Mouse (Mus musculus): ENCODE data around the gene Sele. TPM values are rescaled to one million over a fixed set of nuclear protein-coding genes. Genes with fewer than 3 reads are reported as not detected.
"Not testable (repeated sequence)": the region's sequence is repeated elsewhere in the genome, so short reads cannot be mapped to it uniquely, and the experiment has no call there.

Sele gene
- 1 to 10 TPM in 1 of 2 experiments, under 1 TPM in 1; 0.87 to 1.5 TPM for total RNA-seq (2021)
- long read RNA-seq, experiment 1, result 0 reads
- long read RNA-seq, experiment 2, result 0 reads

DNA sequence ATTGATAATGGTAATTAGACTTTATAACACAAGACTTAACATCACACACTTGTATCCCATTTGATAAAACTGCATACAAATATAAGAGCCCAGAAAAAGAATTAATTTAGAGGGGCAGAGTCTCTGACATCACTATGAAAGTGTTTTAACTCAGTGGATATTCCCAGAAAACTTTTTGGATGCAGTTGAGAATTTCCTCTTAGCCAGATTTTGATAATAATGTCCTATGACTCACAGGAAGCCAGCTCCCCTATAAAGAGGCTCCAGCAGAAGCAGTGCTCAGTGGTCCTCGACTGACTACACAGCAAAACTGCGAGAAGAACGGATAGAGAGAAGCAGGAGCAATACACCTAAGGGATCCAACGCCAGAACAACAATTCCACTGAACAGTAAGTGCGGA, at the start of gene Sele:
Gene Sele, plus strand, starts transcription at position 301 of the 400 bp plus-strand sequence.
- DNase-seq (ENCODE audit: low spot score in 2 of 2), result no peak

DNA sequence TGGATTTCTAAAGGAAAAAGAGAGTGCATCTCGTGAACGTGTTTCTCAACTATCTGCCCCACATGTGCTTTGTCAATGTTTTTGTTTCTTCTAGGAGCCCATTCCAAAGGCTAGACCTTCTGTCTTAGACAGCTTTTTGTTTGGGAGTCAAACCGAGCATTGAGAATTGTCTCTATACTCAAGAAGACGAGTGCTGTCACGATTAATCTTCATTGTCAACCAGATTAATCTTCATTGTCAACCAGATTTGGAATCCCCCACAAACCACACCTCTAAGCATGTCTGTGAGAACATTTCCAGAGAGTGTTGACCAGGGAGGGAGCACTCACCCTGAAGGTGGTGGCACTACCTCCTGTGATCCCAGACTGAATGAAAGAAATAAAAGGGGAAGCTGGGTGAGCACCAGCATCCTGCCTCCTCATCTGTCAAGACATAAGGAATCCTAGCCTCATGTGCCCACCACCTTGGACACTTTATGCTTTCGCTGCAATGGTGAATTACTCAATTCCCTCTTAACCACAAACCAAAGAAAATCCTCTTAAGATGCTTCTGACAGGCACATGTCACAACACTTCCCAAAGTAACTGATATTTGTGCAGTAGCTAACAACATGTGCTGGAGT, 46.1 kb upstream of the Sele start:
- DNase-seq (ENCODE audit: low spot score in 2 of 2), result no peak

DNA sequence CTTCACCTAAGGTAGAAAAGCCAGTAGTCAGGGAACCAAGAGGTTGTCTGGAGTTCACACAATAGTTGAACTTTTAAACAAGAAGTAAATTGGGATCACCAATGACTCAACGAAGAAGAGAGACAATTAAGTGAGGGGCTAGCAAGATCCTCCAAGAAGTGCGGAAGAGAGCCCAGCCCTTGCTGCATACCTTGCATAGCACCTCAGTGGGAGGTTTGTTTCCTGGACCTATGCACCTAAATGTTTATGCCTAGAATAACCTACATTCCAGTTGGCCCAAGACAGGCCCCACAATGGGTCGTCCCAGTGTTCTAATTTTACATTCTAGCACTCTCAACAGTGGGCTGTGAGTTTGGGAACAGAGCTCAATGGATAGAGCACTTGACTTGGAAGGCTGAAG, 43.7 kb upstream of the Sele start:
- no peak for DNase-seq (ENCODE audit: low spot score in 2 of 2)

DNA sequence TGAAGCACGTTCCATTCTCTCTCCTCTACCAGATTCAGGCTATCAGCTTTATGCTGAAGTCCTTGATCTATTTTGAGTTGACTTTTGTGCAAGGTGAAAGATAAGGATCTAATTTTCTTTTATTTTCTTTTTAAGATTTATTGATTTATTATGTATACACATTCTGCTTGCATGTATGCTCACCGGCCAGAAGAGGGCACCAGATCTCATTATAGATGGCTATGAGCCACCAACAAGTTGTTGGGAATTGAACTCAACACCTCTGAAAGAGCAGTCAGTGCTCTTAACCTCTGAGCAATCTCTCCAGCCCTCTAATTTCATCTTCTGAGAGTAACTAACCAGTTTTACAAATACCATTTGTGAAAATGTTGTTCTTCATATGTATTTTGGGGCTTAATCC, 38.8 kb upstream of the Sele start:
- DNase-seq (ENCODE audit: low spot score in 2 of 2), result no peak

DNA sequence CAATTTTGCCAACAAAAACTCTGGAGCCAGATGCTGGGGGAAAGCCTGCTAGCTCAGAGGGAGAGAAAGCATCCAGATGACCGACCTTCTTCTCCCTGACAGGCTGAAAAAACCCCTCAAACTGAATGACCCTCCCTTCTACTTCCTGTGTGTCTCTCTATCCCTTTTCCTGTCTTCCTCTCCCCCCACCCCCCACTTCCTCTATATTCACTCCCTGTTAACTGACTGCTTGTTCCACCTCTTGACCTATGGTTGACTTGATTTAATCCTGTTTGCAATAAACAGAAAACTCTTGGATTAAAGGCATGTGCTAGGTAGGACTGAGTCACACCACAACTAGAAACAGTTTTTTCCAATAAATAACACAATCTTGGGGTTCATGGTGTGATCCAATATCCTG, 33.4 kb upstream of the Sele start:
- DNase-seq (ENCODE audit: low spot score in 2 of 2), result no peak

DNA sequence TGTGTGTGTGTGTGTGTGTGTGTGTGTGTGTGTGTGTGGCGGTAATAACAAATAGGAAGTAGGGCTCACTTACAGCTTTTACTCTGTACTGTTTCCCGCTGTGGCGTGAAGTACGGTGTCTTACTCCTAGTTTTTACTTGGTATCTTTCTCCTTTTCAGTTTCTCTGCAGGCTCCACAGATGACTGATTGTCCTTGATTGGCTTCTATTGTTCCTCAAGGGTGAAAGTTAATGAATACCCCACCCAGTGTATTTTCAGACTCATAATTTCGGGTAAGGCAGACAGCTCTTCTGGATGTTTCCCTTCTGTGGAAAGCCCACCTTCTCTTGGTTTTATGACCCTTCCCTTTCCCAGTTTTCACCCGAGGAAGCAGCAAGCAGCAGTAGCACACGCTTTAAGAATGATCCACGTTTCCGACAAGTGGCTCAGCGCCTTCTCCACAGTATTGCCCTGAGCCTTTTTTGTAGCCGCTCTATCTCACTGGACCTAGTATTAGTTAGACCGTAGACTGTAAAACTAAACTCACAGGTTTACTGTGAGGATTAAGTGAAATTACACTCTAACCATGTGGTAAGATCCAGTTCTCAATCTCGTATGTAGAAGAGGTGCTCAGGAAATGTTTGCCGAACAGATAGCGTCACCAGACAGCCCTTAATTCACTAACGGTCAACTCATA, 29.7 kb upstream of the Sele start:
- no peak for DNase-seq (ENCODE audit: low spot score in 2 of 2)

DNA sequence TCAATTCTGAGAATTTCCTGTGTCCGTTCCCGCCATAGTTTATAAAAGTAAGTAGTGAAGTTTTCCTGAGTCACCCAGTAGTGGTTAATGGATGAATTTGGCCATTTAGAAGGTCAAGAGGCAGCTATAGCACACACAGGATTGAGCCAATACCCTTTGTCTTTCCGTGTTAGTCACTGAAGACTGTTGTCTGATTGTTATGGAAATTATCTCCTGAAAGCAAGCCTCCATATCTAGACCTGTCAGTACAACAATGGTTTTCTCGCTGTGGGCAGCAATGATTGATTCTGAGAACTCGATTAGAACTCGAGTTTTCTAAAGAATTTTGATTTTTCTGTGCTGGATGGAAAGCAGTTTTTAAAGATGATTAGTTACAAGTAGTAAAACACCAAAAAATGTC, 28.2 kb upstream of the Sele start:
- no peak for DNase-seq (ENCODE audit: low spot score in 2 of 2)

DNA sequence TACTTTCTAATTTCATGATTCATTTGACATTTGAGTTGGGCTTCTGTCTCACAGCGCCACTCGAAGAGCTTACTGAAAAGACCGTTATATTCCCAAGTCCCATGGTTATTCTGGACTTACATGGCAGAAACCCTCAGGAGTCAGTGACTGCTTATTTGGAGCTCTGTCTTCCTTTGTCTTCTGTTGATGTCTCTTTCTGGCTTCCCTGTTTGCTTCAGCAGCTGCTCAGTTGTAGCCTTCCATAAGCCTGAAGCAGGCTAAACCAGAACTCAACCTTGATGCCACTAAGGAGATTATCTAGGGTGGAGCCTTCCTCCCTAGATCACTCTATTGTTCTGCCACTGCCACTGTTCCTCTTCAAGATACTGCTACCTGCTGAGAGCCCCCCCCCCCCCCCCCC, 27.3 kb upstream of the Sele start:
- not testable (repeated sequence) for DNase-seq (ENCODE audit: low spot score in 2 of 2)

DNA sequence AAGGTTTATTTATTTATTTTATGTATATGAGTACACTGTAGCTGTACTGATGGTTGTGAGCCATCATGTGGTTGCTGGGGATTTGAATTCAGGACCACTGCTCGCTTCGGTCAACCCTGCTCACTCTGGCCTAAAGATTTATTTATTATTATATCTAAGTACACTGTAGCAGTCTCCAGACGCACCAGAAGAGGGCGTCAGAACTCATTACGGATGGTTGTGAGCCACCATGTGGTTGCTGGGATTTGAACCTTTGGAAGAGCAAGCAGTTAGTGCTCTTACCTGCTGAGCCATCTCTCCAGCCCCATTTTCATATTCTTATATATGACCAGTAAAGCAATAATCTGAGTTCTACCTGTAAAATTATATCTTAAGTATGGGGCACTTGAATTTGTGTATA, 25.9 kb upstream of the Sele start:
- DNase-seq (ENCODE audit: low spot score in 2 of 2), result not testable (repeated sequence)

DNA sequence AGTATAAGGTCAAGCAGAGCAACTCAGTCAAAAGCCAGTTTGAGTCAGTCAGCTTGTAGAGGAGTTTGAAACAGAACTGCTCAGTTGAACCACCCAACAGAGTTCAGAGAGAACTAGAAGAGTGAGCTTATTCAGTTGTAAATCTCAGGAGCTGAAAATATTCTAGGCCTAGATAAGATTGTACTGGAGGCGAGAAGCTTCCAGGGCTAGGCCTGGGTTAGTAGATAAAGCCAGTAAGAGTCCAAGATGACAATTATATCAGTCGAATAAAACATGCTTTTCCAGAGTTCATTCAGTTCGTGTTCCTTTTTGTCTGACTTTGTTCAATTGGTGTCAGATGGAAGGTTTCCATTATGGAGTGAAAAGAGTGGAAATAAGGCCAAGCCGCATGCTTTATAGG, 22.3 kb upstream of the Sele start:
- no peak for DNase-seq (ENCODE audit: low spot score in 2 of 2)

DNA sequence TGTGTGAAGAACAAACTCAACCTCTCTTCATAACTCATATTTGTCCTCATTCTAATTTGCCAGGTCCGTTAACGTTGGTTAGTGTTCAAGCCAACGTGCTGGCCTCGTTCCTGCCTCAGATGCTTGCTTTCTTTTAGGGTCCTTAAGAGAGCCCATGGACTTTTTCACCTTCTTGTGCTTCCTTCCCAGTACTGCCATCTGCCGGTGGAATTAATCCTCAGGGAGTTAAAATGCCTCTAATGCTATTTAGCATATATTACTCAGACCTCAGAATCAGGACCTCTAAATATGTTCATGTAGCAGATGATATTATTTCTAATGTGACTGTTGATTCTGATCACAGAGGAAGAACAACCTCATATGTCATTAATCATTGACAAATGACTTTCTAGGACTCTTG, 20.6 kb upstream of the Sele start:
- no peak for DNase-seq (ENCODE audit: low spot score in 2 of 2)

DNA sequence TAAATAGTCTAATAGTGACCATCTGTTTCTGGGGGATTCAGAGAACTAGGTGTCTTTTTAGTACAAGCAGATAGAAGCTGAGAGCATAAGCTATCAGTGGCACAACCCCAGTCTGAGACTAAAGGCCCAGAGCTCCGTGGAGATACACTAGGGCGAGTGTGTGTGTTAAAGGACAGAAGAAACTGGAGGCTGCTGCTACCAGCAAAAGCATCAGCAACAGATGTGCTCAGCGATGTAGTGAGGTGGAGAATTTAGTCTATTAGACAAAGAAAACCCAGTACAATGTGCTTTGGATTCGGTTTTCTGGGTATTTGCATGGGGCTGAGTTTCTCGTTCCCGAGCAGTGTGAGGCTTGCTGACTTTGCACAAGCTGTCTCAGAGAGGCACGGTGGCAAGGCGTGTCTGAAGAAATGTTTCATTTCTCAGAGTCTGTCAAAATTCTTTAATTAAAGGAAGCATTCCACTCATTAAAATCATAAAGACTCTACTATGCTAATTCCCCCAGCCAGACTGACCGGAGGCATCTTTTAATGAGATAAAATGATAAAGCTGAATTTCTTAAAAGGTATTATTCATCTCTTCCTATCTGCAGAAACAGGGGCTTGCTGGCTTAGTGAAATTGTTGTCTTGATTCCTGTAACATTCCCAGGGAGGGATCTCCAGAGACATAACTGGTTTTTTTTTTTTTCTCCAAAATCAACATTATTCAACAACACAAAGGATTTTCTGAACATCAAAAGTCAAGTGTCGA, 7.5 kb upstream of the Sele start:
- DNase-seq (ENCODE audit: low spot score in 2 of 2), result no peak

DNA sequence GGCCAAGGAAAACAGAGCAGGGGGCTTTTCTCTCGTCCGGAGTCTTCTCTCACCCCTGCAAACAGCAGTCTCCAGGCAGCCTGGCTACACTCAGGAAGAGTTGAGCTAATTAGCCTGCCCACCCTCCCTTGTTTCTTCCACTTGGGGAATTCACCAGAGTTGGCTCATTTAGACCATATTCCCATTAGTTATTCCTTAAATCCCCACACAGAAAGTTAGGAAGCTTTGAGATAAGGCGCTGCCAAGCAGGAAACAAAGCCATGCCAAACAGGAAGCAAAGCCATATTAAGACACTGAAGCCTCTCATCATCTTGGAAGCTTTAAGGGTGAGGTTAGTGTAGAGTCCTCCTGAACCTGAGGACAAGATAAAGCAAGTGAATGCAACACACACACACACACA, 4.5 kb upstream of the Sele start:
- DNase-seq (ENCODE audit: low spot score in 2 of 2), result no peak

DNA sequence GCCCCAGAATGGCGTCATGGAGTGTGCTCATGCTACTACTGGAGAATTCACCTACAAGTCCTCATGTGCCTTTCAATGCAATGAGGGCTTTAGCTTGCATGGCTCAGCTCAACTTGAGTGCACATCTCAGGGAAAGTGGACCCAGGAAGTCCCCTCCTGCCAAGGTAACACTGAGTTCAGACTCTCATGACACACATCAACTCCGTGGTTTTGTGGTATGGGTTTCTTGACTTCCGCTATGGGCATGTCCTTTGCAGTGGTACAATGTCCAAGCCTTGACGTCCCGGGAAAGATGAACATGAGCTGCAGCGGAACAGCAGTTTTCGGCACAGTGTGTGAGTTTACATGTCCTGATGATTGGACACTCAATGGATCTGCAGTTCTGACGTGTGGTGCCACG, 5.5 kb downstream of the Sele start:
- DNase-seq (ENCODE audit: low spot score in 2 of 2), result no peak

DNA sequence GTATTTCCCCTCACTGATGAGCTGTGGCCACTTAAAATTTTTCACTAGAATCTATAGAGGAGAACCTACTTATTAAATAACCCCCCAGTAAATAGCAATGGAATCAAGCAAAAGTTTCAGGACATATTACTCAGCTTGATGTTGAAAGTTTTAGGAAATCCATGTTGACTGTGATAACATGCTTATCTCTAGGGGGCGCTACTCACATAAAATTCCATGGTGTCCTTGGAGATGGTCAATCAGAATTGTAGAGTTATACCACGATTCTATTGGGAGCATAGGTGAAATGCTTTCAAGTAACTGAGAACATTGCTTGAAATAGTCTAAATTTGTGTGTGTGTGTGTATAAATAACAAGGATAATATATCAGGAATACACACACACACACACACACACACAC, 6.8 kb downstream of the Sele start:
- no peak for DNase-seq (ENCODE audit: low spot score in 2 of 2)

DNA sequence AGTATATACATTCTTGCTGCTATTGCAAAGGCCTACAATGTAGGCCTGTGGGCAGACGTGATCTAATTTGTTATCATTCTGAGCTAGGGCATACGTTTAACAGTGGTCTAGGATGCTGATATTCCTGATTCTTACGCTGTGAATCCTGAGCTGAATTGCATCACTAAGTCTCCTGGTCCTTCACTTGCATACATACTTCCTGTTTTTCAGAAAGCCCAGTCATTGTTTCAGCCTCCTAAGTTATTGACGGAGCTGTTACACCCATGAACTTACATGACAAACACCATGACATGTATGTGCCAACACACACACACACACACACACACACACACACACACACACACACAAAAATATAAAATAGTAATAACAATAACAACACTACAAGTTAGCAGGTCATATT, 12.0 kb downstream of the Sele start:
- DNase-seq (ENCODE audit: low spot score in 2 of 2), result no peak

DNA sequence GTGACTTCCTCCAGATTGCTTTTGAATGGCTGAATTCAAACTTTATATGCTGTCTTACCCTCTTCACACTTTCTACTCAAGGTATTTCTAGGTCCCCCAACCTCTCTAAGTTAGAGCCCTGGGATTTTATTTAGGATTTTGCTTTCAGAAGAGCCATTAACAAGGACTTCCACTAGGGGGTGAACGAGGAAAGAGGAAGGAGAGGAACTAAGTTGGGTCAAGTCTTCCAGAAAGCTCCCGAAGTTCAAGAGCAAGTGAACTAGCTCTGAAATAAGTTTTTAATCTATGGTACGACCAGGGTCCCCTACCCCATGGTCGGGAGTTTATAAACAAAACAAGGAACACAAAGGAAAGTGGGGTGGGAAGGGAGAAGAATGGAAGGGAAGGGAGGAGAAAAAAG, 13.2 kb downstream of the Sele start:
- no peak for DNase-seq (ENCODE audit: low spot score in 2 of 2)

DNA sequence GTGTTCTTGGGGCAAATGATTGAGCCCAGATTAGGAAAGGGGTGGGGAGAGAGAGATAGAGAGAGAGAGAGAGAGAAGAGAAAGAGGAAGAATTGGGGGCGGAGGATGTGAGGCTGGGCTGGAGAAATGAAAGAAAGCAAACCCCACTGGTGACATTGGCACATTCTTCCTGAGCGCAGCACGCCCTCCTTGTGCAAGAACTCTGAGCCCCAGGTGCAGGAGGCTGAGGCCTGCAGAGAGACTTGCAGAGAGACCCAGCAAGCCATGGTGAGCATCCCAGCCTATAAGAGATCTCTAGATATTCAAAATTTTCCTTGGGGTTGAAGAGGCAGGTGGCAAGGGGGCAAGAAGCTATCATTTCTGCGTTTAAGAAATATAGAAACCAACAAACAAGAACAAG, 13.9 kb downstream of the Sele start, which contains the start of gene Sell:
Gene Sell, plus strand, starts transcription at position 58 of the 400 bp plus-strand sequence.
- no peak for DNase-seq (ENCODE audit: low spot score in 2 of 2)

DNA sequence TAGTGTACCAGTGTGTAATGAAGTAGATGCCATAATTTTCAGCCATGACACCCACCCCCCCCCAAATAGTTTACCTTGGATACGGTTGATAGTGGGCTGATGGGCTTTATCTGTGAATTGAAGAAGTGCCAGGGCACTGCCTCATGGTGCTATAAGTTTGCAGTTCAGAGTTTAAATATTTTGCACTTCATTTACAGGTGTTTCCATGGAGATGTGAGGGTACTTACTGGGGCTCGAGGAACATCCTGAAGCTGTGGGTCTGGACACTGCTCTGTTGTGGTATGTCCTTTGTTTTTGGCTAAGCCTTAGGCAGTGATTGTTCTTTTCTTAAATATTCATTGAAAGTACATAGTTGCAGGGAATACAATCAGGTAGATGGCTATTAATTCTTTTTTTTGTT, 14.8 kb downstream of the Sele start:
- DNase-seq (ENCODE audit: low spot score in 2 of 2), result no peak

DNA sequence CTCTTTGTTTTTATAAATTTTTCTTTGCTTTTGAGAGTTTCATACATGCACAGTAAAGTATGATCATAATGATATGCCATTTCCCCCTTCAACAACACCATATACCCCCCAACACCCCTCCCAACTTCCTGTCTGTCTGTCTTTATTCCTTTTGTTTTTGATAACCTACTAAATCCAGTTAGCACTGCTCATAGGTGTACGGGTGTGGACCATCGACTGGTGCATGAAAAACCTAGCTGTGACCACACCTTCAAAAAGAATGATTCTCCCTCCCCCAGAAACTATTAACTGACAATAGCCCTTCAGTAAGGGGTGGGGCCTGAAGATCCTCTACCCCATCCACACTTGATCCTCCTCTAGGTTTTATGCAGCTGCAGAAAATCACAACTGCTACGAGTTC, 15.7 kb downstream of the Sele start:
- no peak for DNase-seq (ENCODE audit: low spot score in 2 of 2)

DNA sequence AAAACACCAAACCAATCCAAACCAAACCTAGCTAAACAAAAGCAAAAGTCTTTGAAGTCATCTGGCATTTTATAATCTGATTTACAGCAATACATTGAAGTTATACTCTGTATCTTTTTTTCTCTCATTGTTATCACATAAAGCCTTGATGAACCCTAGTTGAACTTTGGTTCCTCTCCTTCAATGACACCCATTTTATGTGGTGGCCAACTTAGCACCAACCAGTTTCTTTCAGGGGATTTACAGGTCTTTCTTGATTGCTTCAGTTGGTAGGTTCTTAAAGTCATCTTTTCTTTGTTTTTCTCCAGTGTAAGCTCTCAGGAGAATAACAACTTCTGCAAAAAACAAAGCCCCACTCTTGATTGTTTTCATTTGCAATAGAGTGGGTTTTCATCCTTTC, 21.2 kb downstream of the Sele start:
- no peak for DNase-seq (ENCODE audit: low spot score in 2 of 2)

DNA sequence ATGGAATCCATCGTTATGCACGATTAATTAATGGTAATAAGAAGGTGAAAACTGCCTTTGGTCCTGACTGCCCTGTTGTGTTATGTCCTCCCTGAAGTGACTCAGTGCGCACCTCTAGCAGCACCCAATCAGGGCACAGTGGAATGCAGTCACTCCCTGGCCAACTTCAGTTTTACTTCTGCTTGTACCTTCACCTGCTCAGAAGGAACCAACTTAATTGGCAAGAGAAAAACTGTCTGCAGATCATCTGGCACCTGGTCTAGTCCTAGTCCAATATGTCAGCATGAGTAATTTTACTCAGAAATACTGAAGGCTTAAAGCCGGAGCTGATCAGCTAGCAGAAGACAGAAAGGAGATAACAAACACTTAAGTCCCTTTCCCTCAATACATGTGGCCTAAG, 22.4 kb downstream of the Sele start:
- no peak for DNase-seq (ENCODE audit: low spot score in 2 of 2)

Data from adrenal gland, postnatal 4 days (tissue).